Mouse (Mus musculus) megakaryocyte progenitor cell, adult 5-6 weeks (primary cell): Measurements from ENCODE around the gene Ficd. TPM values are rescaled to one million over a fixed set of nuclear protein-coding genes. Genes with fewer than 3 reads are reported as not detected.
A peak's percentile ranks its signal among the peaks of the same experiment; 100 is the strongest.

Source experiments
- ATAC-seq: replicated peaks from 2 replicates; pipeline ENCODE4 v1.8.0; 2016; ENCODE audit warnings: mild to moderate bottlenecking, moderate TSS enrichment, inconsistent platforms; ENCODE audit not compliant: poor library complexity
- total RNA-seq, 2 experiments: library from RNA; stranded (forward) in 1 of 2; stranded (reverse) in 1 of 2; fragments of 157-497, 149-512 nt in 1 of 2; fragments of 200-1000 nt in 1 of 2; gene quantifications; 2 replicates each; pipeline versions ENCODE4 v1.2.3 to v1.2.4; 2015 to 2017

Ficd gene
- total RNA-seq (2015): 2.5 and 3.1 TPM in 2 replicates
- 1.5 and 2.6 TPM in 2 replicates for total RNA-seq (2017)

DNA sequence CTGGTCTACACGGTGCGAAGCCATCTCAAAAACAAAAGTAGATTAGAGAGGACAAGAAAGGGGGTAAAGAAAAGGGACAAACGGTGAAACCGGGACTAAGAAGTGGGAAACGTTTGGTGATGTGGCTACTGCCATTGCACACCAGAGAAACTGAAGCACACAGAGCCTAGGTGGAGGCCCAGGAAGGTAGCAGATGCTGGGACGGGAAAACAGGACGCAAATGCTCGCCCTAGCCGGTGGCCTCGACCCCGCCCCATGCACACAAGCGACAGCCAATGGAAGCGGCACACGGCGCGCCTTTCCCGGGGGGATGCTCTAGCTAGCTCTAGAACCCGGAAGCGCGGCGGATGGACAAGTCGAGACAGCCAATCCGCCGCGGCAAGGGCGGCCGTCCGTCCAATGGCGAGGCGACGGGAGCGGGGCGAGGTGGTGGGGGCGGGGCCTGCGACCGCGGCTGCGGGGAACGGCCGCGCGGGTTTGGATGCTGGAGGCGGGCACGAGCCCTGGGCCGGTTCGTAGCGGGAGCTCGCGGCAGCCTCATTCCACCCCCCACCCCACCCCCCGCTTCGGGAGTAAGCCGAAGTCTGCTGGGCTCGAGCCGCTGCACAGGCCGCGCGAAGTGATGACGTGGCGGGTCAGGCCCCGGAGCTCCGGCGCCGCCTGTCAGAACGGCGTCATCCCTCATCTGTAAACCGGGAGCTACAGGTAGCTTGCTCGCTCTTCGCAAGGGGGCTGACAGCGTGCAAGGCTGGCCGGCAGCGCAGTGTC is at the start of gene Ficd:
Gene Ficd, plus strand, starts transcription at position 459 of the 768 bp plus-strand sequence.
- peak; percentile 94 for ATAC-seq

DNA sequence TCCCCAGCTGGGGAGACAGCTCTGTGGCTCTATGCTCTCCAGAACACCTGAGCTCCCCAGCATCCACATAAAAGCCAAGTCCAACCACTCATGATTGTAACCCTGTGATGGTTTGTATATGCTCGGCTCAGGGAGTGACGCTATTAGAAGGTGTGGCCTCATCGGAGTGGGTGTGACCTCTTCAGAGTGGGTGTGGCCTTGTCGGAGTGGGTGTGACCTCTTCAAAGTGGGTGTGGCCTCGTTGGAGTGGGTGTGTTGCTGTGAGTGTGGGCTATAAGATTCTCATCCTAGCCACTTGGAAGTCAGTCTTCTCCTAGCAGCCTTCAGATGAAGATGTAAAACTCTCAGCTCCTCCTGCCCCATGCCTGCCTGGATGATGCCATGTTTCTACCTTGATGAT is 48.1 kb upstream of the Ficd start:
- no peak for ATAC-seq

- no peak for ATAC-seq
Measured at GRCm38 (mm10) chr5:113690069-113690548, 45.5 kb upstream of the Ficd start.

GRCm38 (mm10) chr5:113690866-113691265 is 44.7 kb upstream of the Ficd start:
- no peak for ATAC-seq

DNA sequence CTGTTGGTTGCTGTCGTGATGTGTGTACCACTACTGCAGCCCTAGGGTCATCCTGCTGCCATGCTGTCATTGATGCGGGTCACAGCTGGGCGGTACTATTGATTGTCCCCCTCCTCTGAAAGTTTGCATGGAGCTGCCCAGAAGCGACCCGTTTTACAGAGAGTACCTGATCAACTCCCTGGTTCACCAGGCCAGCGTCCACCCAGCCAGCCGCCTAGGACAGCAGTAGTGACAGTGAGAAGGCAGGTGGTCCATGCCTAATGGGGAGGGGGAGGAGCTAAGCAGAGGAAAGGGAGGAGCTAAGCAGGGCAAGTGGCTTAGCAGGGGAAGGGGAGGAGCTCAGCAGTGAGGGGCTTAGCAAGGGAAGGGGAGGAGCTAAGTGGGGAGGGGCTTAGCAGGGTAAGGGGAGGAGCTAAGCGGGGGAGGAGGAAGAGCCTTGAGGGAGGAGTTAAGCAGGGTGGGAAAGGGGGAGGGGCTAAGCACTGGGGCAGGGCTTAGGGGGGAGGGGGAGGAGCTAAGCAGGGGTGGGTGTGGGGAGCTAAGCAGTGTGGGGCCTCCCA is 42.3 kb upstream of the Ficd start:
- 0 out of 2 replicates have a peak, but pooled peaks have one; percentile 6 for ATAC-seq

GRCm38 (mm10) chr5:113694000-113694399 is 41.6 kb upstream of the Ficd start:
- ATAC-seq: no peak

- ATAC-seq: no peak
Measured at GRCm38 (mm10) chr5:113694415-113694814, 41.2 kb upstream of the Ficd start.

- no peak for ATAC-seq
Measured at GRCm38 (mm10) chr5:113700388-113701023, 35.1 kb upstream of the Ficd start.

- no peak for ATAC-seq
Measured at GRCm38 (mm10) chr5:113703803-113704585, 31.6 kb upstream of the Ficd start.

DNA sequence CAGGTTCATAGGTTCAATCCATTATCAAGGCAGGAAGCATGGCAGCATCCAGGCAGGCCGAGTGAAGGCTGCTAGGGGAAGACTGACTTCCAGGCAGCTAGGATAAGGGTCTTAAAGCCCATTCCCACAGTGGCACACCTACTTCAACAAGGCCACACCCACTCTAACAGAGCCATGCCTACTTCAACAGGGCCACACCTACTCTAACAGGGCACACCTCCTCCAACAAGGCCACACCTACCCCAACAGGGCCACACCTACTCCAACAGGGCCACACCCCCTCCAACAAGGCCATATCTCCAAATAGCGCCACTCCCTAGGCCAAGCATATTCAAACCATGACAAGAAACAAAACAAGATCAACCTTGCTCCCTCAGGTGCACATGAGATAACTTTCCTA is 22.7 kb upstream of the Ficd start:
- ATAC-seq: no peak

GRCm38 (mm10) chr5:113716581-113717388 is 18.8 kb upstream of the Ficd start:
- peak; percentile 50; the same call in 1 of the 2 replicates for ATAC-seq

- no peak for ATAC-seq
Measured at GRCm38 (mm10) chr5:113719221-113719661, 16.4 kb upstream of the Ficd start.

DNA sequence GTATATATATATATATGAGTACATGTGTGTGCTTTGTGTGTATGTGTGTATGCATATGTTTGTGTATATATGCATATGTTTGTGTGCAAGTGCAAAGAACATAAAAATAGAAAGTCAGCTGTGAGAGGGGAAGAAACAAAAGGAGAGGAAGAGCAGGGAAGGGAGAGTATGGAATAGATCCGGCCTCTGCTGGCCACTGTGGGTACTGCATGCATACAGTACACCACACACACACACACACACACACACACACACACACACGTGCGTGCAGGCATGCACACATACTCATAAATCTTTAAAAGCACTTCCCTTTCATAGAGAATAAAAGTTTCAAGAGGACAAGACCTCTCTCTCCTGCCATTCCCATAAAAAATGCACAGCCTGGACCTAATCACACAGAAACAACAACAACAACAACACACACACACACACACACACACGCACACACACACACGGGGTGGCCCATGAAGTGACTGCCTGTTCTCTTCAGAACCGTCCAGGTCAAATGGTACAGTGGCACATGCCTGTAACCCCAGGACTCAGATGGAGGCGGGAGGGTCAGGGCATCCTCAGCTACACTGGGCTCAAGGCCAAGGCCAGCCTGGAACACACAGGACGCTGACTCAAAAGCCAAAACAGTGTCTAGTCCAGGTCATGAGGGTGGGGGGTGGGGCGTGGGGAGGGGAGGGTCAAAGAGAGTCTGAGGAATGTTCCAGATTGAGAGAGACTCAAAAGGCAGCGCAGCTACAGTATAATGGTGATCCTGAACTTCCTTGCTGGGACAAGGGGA is 13.2 kb upstream of the Ficd start:
- ATAC-seq: no peak

GRCm38 (mm10) chr5:113723567-113724237 is 11.9 kb upstream of the Ficd start:
- ATAC-seq: no peak

GRCm38 (mm10) chr5:113724446-113724845 is 11.2 kb upstream of the Ficd start, which contains the start of gene 1700069L16Rik:
Gene 1700069L16Rik, minus strand, starts transcription at chr5:113724772.
- ATAC-seq: peak; percentile 83

DNA sequence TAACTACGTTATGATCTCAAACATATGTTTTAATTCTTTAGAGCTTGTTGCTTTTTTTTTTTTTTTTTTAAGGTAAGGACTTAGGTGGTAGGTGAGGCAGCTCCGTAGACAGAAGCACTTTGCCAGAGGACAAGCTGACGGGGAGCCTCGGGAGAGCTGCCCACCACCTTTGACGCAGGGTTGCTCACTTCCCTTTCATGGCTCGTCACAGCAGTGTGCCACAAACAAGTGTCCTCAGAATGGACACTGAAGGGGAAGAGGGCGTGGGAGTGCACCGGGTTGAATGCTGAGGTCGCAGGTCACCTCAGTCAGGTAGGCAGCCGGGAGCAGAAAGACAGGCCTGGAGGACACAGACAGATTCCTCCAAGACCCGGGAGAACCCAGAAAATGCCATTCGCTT is 10.2 kb upstream of the Ficd start:
- ATAC-seq: no peak

GRCm38 (mm10) chr5:113726618-113727017 is 9.0 kb upstream of the Ficd start:
- no peak for ATAC-seq

GRCm38 (mm10) chr5:113727238-113727637 is 8.4 kb upstream of the Ficd start:
- no peak for ATAC-seq

DNA sequence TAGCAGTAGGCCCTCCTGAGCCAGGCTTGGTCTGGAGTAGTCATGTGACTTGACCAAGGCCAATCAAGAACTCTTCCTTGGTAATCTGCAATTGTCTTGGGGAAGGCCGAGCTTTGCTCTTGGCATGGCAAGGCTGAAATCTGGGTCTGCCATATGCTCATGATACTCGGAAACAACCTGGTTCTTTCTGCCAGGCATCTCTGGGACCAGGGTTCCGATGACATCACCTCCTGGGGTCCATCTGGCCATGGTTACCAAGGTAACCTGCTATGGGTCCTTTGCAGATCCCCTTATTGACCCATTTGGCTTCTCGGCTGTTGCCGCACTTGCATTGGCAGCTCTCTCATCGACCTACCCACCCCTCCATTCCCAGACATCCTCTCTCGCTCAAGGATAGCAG is 7.6 kb upstream of the Ficd start:
- no peak for ATAC-seq
